Mouse (Mus musculus): ENCODE measurements around the gene Ccnl2.

Gene Ccnl2

GRCm38 (mm10) chr4:155863001-155863400 lies 50.7 kb downstream of the Ccnl2 start, which contains the start of gene Tas1r3:
Gene Tas1r3, minus strand, starts transcription at chr4:155863362.
- DNase-seq (ENCODE audit: low read depth, low spot score), result no peak

- DNase-seq (ENCODE audit: low read depth, low spot score), result no peak
Measured at GRCm38 (mm10) chr4:155868614-155869298, 56.5 kb downstream of the Ccnl2 start.

- DNase-seq (ENCODE audit: low read depth, low spot score), result peak; percentile 77
Measured at GRCm38 (mm10) chr4:155869317-155870033, 57.2 kb downstream of the Ccnl2 start, which contains the start of the genes Cptp and Ints11. Gene Cptp, minus strand, starts transcription at chr4:155869440. Gene Ints11, plus strand, starts transcription at chr4:155869546.

- no peak for DNase-seq (ENCODE audit: low read depth, low spot score)
Measured at GRCm38 (mm10) chr4:155871404-155871803, 59.1 kb downstream of the Ccnl2 start.
